ENCODE assay signal across 9 mouse cellular contexts in the genomic region with DNA sequence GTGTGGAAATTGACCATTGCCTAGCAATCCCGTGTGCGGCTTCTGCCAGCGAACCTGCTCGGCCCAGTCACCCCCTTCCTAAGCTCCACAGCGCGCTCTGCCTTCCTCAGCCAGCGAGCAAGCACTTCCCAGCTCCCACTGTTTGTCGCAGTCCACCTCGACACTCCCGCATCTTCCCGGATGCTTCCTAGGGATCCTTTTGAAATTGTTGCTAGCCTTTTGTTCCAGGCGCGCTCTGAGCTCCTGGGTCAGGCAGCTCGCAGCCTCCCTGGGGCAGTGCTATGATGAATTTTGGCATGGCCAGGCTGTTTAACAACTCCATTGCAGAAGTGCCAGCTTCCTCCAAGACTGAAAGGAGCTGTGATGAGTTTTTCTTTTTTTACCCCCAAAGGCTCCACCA.
DNase-seq lines count a peak whose midpoint lies in the region; ATAC-seq and TF ChIP-seq lines count a peak whose summit lies in the region.
"Had no signal": no experiment of that assay in that cellular context is flagged by ENCODE, and none has a peak within 500 bp of the region (broad histone marks: within the 10 kb centered on the region; RNA-seq: fewer than 3 reads in every experiment).

No protein-coding gene starts in this region.

- H3K27me3 ChIP-seq in E14TG2a.4 (ENCODE audit: insufficient read depth, low read length), result peaks cover 6% of the 10 kb centered on the region; the same call in 1 of the 2 replicates
- H3K27me3 ChIP-seq in embryonic facial prominence, embryonic 13.5 days, result no peaks in the 10 kb centered on the region

- DNase-seq in heart, adult 11 months, result peak; percentile 62
- no peak for DNase-seq in heart, adult 18-20 months
- DNase-seq in left cerebral cortex, postnatal 36 days (ENCODE audit: low spot score in 2 of 2), result peak; percentile 6
- DNase-seq in right cerebral cortex, postnatal 14 days, result peak; percentile 19
- no peak for DNase-seq in thymus, postnatal 25 days
- DNase-seq in lung, adult 18-20 months, result no peak

- ATAC-seq in embryonic facial prominence, embryonic 13.5 days (ENCODE audit: insufficient number of reproducible peaks, insufficient read depth, low FRiP score, low TSS enrichment, low read depth), result no peak

- peak overlapping the region; percentile 57 for H3K9ac ChIP-seq in embryonic facial prominence, embryonic 13.5 days

- peaks cover 63% of the 10 kb centered on the region for H3K4me1 ChIP-seq in E14TG2a.4 (replicated peaks; ENCODE audit: low read depth, low read length)
- peaks cover 47% of the 10 kb centered on the region for H3K4me1 ChIP-seq in embryonic facial prominence, embryonic 13.5 days

- no peaks in the 10 kb centered on the region for H3K36me3 ChIP-seq in E14TG2a.4 (ENCODE audit: insufficient read depth, low read length)
- no peaks in the 10 kb centered on the region for H3K36me3 ChIP-seq in embryonic facial prominence, embryonic 13.5 days
- H3K36me3 ChIP-seq: G1E had no signal

- peaks cover 7% of the 10 kb centered on the region for H3K9me3 ChIP-seq in E14TG2a.4 (ENCODE audit: low read length)
- no peaks in the 10 kb centered on the region for H3K9me3 ChIP-seq in embryonic facial prominence, embryonic 13.5 days

- WGBS in embryonic facial prominence, embryonic 13.5 days, result 5% methylated on average over 14 of the region's 14 CpGs

- peak overlapping the region; percentile 59 for H3K4me2 ChIP-seq in embryonic facial prominence, embryonic 13.5 days

- peak overlapping the region; percentile 66; the same call in 1 of the 2 replicates for H3K27ac ChIP-seq in embryonic facial prominence, embryonic 13.5 days

- H3K4me3 ChIP-seq in E14TG2a.4 (replicated peaks; ENCODE audit: low read length), result peak overlapping the region; percentile 46
- H3K4me3 ChIP-seq in embryonic facial prominence, embryonic 13.5 days, result peak overlapping the region; percentile 31

- no peak for TF ChIP-seq CTCF in E14TG2a.4 (conservative IDR thresholded peaks at IDR 0.05; ENCODE audit: low read length)

- intact Hi-C loops in left cerebral cortex, postnatal 36 days (cut with DNase I), result no loop called here

Comparison
In these comparisons a context has a peak if more than half of its experiments do, and no peak if none do; other contexts are left out.
1. DNase-seq: peak in heart, adult 11 months (single experiment), left cerebral cortex, postnatal 36 days (2 of 2) and right cerebral cortex, postnatal 14 days (single experiment); none in heart, adult 18-20 months (0 of 2), thymus, postnatal 25 days (single experiment) and lung, adult 18-20 months (0 of 2).